16 mouse cellular contexts compared by ENCODE assay signal in the genomic region with DNA sequence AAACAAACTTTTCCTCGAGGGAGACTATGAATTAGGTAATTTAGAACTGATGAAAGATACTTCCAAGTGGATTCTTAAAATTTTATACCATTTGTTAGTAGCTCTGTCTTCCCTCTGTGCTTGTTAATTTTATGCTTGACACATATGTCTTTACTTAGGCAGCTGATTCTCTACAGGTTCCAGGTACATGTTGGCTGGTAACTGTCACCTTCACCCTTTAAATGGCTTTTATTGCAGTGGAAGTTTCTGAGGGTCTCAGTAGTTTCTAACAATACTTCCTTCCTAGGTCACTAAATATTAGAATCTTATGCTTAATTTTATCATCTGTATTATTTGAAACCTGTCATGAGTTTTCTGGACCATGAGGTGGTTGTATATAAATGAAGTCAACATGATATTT.
"Had no signal": no experiment of that assay in that cellular context is flagged by ENCODE, and none has a peak within 500 bp of the region (broad histone marks: within the 10 kb centered on the region; RNA-seq: fewer than 3 reads in every experiment).

No protein-coding gene starts in this region.

- DNase-seq: heart, postnatal 10 days; heart, postnatal 14 days; heart, postnatal 36 days; heart, postnatal 4 days; kidney, adult 11 months; kidney, adult 18-20 months; kidney, adult 2 months; kidney, adult 8-10 months; kidney, adult 9 months; kidney, postnatal 10 days; kidney, postnatal 14 days; kidney, postnatal 25 days; kidney, postnatal 36 days; kidney, postnatal 4 days; layer of hippocampus, adult 9-11 months; layer of hippocampus, postnatal 36 days had no signal
